Mouse (Mus musculus): ENCODE data around the gene Gpr180.
"Not testable (repeated sequence)": the region's sequence is repeated elsewhere in the genome, so short reads cannot be mapped to it uniquely, and the experiment has no call there.

Gpr180 gene

GRCm38 (mm10) chr14:118136744-118137452 is at the start of gene Gpr180:
TSS of gene Gpr180 (plus strand) at chr14:118137158.
- CTCF ChIA-PET = no interaction called here

DNA sequence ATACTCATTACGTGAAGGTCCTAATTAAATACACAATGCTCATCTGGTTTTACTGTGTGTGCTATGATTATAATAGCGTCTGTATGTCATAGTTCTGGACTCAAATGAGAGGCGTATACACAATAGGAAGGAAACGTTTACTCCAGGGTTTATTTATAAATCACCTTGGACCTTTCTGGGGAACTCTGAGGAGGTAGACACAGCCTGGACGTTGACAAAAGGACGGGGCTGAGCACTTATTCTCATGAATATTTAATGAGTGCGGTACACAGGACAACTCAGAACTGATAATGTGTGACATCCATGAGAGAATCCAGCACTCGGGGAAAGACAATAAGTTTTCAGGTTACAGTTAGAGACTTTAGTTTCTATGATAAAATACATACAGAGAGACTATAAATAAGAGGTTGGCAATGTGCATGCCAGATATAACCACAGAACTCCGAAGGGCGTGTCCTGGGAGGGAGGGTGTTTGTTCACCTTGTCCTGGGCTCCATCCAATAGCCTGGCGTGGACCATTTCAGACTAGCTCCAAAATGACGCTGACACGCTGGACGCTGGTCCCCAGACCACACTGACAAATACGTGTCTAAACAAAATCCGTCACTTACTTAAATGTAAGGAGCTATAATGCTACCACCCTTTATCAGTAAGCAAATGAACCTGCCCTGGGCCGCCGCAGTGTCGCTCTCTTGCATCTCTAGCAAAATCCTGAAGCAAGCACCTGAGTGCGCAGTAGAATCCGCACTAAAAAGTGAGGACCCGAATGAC is 48.3 kb upstream of the Gpr180 start:
- CTCF ChIA-PET = interaction anchor here (0.7 kb wide), 1 partner anchor 191 kb away, joined by 3 read pairs; no protein-coding TSS in a partner anchor

- CTCF ChIA-PET = no interaction called here
Observed at GRCm38 (mm10) chr14:118089215-118089805, 47.6 kb upstream of the Gpr180 start.

DNA sequence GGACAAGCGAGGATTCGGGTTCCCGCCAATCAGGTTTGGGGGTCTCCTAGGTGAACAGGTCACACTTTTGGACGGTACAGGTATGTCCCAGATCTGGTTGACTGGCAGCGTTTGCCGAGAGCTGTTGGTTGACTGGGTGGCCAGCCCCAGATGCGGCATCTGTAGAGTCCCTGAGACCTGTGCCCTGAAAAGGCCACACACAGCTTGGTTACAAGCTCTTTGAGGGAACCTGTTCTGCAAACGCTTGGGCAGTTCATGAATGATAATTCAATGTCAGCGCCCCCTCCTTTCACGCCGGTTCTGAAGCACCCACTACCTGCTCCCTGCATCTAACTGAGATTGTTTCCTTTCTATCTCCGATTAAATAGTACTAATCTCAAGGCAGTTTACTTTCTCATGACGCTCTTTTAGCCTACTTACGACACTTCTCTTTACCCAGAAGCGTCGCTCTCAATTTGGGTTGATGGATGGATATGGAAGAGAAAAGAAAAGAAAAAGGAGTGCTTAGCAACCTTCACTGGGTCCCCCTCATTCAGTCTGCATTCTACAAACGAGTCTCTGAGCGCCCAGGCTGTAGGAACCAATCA is 47.1 kb upstream of the Gpr180 start:
- CTCF ChIA-PET = no interaction called here

DNA sequence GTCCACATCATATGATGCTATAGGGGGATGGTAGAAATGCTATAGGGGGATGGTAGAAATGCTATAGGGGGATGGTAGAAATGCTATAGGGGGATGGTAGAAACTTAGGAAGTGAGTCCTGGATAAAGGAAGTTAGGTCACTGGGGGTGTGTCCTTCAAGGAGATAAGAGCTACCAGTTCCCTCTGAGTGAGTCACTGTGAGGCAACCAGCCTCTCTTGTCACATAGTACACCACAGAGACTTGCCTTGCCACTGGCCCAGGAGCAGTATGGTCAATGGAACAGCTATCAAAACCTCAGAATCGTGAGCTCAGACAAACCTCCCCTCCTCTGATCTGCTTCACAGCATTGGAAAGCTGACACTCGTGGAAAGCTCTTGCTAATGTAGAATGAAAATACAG is 38.7 kb upstream of the Gpr180 start:
- CTCF ChIA-PET = interaction anchor here (0.6 kb wide), 1 partner anchor 52 kb away, joined by 3 read pairs; no protein-coding TSS in a partner anchor

- CTCF ChIA-PET = no interaction called here
Observed at GRCm38 (mm10) chr14:118101227-118101990, 35.5 kb upstream of the Gpr180 start.

DNA sequence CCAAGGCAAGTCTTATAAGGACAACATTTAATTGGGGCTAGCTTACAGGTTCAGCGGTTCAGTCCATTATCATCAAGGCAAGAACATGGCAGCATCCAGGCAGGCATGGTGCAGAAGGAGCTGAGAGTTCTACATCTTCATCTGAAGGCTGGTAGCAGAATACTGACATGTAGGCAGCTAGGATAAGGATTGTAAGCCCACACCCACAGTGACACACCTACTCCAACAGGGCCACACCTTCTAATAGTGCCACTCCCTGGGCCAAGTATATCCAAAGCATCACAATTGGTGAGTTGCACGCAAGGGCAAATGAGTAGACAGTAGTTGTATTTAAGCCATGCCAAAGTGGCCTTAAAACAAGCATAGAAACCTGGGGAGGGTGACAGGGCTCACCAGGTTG is 29.5 kb upstream of the Gpr180 start:
- CTCF ChIA-PET = not testable (repeated sequence)

GRCm38 (mm10) chr14:118113116-118113515 is 23.8 kb upstream of the Gpr180 start:
- CTCF ChIA-PET = no interaction called here

- CTCF ChIA-PET = no interaction called here
Observed at GRCm38 (mm10) chr14:118124129-118124528, 12.8 kb upstream of the Gpr180 start.

DNA sequence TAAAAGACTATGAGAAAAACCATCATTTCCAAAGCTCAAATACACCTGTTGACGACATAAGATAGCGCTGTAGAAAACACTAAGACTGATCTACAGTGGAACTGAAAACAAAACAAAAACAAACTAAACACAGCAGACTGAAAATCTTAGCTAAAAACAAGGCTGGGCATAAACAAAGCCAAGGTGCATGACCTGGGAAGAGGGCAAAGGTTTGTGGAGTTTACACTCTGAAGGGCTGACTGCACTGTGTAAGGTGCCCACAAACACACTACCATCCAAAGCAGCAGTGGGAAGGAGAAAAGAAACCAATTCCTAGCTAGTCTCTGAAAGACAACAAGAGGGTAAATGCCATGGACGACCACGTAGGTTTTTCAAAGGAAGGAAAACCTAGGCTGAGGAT is 12.2 kb upstream of the Gpr180 start:
- CTCF ChIA-PET = no interaction called here

DNA sequence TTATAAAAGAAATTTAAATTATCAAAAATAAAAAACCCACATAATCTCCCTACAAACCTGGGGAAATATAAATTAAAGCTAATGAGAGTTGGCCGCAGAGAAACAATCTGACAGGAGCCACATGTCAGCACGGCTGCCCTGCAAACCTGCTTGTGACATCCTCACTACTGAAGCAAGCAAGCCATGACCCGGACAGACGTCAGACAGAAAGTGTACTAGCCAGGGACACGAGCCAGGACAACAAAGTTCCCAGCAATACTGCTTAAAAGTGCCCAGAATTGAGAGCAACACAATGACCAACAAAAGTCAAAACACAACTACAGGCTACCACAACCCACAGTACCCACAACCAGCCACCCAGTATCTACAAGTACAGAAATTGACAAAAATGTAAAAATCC is 10.7 kb upstream of the Gpr180 start:
- CTCF ChIA-PET = no interaction called here

DNA sequence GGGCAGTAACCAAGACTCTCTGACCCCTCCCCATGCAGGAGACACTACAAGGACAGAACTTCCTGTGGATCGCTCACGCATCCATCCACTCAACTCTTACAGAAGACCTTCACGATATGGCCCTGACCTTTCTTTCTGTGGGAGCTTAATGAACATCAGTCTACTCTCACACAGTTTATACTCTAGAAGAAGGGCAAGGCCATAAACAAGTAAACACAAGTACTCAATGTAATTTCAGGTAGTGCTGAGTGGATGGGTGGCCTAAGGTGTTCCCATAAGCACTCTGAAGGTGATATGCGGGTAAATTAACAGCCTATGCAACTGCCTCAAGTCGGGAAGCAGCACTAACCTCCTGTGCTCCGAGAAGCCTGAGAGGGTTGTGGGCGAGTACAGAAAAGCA is 5.5 kb upstream of the Gpr180 start:
- CTCF ChIA-PET = no interaction called here

DNA sequence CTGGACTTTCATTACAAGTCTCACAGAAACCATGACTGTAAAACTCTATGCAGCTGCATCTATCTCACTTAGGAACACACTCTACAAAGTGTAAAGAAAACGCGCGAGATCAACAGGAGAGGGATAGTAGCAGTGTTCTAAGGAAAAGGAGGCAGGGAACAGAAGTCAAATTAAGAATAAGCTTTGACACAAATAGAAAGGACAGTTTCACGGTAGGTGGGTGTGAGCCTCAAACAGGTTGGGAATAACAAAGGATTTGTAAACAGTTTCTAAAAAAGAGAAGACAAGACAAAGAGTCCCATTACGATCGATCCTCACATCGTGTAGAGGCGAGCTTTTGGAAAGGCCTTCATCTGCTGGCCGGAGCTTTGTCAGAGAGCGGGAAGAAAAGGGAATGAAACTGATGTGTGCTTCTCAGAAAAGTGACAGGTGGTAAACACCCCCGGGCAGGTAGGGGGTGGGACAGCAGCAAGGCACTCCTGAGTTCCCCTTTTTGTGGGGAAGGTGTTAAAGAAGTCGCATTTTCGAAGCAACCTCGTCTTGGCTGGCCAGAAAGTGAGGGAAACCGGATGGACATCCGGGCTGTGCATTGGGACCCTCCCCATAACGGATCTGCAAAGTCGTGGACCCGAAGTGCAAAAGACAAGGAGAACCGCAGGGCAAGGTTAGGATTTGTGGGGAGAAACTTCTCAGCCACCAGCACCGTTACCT is 4.9 kb upstream of the Gpr180 start:
- CTCF ChIA-PET = no interaction called here

- CTCF ChIA-PET = no interaction called here
Observed at GRCm38 (mm10) chr14:118132642-118132977, 4.3 kb upstream of the Gpr180 start, which contains the start of gene Tgds. TSS of gene Tgds (minus strand) at chr14:118132755.

- CTCF ChIA-PET = no interaction called here
Observed at GRCm38 (mm10) chr14:118137487-118137886, 529 bp downstream of the Gpr180 start.

- CTCF ChIA-PET = no interaction called here
Observed at GRCm38 (mm10) chr14:118142283-118142682, 5.3 kb downstream of the Gpr180 start.

GRCm38 (mm10) chr14:118148046-118148445 is 11.1 kb downstream of the Gpr180 start:
- CTCF ChIA-PET = no interaction called here

- CTCF ChIA-PET = no interaction called here
Observed at GRCm38 (mm10) chr14:118148554-118148953, 11.6 kb downstream of the Gpr180 start.

DNA sequence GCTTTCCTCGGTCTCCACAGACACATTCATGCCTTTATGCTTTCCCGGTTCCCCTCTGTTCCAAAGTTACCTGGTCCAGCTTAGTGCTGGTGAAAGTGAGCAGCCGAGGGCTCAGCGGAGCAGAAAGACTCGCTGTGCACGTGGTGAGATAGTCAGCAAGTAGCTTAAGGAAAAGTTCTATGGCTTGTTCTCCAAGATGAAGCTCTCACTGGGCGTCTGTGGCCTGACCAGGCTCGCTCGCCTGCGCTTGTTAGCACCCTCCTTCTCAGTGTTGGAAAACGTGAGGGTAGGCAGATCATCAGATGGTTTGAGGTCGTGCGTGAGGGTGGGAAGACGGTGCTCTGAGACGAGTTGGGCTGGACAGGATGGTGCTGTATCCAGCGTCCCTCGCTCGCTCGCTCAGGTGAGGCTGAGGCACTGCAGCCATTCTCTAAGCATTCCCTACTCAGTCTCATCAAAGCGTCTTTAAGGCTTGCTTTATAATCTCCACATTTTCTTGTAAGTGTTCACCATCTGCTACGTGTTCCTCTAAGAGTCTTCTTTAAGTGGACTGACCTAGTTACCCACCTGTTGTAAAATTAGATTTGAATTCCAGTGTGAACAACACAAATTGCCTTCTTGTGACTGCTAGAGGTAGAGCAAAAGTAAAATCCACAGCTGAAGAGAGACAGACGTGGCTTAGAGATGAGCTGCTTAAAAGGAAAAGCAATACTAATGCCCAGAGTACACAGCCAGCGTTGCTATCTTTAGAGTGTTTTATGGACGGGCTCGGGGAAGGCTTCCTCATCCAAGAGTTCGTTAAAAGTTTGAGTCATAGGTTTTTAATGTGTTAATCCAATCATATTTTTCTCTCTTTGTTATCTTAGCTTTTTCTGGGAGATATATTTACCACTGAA is 13.9 kb downstream of the Gpr180 start:
- CTCF ChIA-PET = interaction anchor here (0.7 kb wide), 1 partner anchor 52 kb away, joined by 3 read pairs; no protein-coding TSS in a partner anchor

DNA sequence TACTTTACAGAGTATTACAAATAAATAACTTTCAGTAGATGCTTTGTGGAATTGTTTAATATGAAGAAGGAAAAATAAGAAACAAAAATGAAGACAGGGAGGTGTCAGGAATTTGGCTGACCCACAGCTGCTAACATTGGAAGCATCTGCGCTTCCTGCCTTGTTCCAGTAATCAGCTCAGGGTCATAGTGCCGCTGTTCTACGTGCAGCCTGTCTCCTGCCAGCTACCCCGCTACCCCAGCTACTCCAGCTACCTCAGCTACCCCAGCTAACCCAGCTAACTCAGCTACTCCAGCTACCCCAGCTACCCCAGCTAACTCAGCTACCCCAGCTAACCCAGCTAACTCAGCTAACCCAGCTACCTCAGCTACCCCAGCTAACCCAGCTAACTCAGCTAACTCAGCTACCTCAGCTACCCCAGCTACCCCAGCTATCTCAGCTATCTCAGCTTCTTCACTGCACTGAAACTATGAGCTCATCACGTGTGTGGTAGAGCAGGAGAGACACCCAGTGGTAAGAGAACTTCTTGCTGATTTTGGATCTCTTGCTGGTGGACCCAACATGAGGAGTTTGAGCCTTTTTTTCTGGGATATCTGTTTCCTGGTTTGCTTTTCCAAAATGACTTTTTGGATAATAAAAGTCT is 14.8 kb downstream of the Gpr180 start:
- CTCF ChIA-PET = no interaction called here

Measured in spleen, embryonic (tissue).